Mouse (Mus musculus): Measurements from ENCODE around the gene Myh13.

Myh13 gene

DNA sequence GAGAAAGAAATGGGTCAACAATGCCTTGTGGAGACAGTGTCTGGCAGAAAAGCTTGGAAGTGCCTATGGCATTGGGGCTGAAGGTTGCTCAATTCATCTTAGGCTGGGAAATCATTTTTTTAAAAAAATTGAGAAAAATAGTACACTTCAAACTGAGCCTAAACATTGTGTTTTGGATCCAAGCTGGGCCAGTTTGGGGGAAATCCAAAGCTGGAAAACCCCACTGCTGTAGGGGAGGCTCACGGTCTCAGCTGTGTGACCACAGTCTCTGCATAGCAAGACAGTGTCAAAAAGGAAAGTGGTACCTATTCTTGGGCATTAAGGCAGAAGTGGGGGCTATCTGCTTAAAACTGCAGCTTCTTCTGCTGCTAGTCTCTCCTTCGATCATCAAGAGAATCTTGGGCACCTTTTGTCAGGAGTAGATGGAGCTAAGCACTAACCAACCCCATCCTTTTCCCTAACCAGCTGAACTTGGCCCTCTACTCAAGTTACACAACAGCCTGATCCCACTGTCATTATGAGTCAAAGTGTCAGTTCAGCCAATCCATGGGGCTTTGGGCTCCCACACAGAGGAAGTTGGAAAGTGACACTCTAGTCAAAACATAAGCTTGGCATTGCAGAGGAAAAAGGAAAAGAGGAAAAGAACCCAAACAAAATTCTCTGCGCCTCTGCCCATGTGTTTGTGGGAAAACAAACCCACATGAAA lies 69.4 kb downstream of the Myh13 start:
- DNase-seq (ENCODE audit: low spot score): no peak

DNA sequence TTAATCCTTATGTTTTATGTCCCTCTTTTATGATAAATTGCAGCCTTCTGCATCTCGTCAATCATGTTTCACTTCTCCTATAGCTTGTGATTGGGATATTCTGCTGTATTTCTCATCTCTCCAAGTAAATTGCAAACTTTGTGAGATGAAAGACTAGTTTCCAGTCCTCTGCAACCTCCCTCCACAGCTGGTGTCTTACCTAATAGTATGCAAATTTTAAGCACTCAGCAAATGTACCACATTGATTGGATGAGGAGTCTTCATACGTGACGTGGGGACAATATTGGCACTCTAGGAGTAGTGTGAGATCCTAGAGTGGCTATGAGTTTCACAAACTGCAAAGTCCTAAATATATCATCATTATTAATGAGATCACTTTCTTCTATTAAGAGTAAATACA lies 70.9 kb downstream of the Myh13 start:
- DNase-seq (ENCODE audit: low spot score): no peak

DNA sequence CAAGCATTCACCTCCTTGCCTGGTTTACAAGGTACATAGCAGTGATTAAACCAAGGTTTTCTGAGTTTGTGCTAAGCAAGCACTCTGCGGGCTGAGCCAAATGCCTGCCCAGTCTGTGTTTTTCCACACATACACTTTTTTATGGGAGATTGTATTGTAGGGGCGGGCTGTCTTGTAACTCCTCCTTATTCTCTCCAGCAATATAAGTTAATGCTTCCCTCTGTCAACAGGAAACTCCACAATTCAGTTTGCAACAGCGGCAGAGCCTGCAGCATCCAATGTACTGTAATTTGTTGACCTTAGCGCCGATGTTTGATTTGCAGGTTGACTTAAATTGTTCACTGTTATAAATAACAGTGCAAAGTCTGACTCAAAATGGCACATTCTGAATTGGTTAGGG lies 79.5 kb downstream of the Myh13 start:
- DNase-seq (ENCODE audit: low spot score): no peak

DNA sequence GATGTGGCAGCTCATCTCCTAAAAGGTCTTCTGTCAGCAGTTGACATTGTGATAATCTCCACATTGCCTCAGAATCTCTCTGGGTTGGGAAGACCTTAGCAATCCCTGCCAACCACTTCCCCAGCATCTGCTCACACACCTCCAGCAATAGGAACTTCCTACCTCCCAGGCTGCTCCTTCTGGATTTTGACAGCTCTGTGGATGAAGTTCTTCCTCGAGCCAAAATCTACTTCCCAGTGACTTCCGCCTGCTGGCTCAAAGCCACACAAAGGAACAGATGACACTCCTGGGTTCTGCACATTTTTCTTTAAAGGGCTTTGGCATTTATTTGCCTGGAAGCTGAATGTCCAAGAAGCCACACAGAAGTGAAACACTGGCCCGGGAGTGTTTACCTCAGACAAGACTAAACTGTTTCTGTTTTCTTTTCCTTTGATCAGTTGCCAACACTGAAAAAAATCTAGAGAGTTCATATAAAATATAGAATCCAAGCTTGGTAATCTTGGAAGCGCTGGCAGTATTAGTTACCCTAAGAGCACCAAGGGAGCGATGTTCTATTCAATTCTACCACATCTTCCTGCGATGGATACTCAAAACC lies 93.0 kb downstream of the Myh13 start:
- DNase-seq (ENCODE audit: low spot score): no peak
